Mouse (Mus musculus) stomach, postnatal 0 days (tissue): ENCODE results near the gene Ctrb1. TPM values are rescaled to one million over a fixed set of nuclear protein-coding genes. Genes with fewer than 3 reads are reported as not detected.

Experiments used
- ATAC-seq: fragments of 200-750 bp; cut with Nextera tagmentation; 2 replicates; pipeline ENCODE4 v1.8.0; 2017; ENCODE audit not compliant: low FRiP score, low TSS enrichment
- DNase-seq: peaks from one replicate; pipeline ENCODE4 v3.0.0-alpha.2; 2016; ENCODE audit warnings: low spot score
- H3K27ac ChIP-seq: fragments of 300-500 bp; sonication (generic); replicated peaks from 2 replicates; pipeline ENCODE4 v1.5.1; 2014; ENCODE audit warnings: mild to moderate bottlenecking, control low read depth
- H3K27me3 ChIP-seq: fragments of 300-500 bp; sonication (generic); 2 replicates; pipeline ENCODE4 v1.6.1; 2014; ENCODE audit warnings: low read length; ENCODE audit not compliant: control insufficient read depth, insufficient read depth
- H3K36me3 ChIP-seq: fragments of 300-500 bp; sonication (generic); 2 replicates; pipeline ENCODE4 v1.6.1; 2014; ENCODE audit warnings: low read length, mixed read lengths; ENCODE audit not compliant: control insufficient read depth, insufficient read depth
- H3K4me1 ChIP-seq: fragments of 300-500 bp; sonication (generic); replicated peaks from 2 replicates; pipeline ENCODE4 v1.6.1; 2014; ENCODE audit warnings: antibody characterized with exemption; ENCODE audit not compliant: control insufficient read depth, insufficient read depth
- H3K4me2 ChIP-seq: fragments of 300-500 bp; sonication (generic); replicated peaks from 2 replicates; pipeline ENCODE4 v1.6.1; 2014; ENCODE audit warnings: low read depth, mild to moderate bottlenecking, control low read depth, moderate library complexity
- H3K4me3 ChIP-seq: fragments of 300-500 bp; sonication (generic); 2 replicates; pipeline ENCODE4 v1.5.1; 2014; ENCODE audit warnings: low read depth, low read length, control low read depth
- H3K9ac ChIP-seq: fragments of 300-500 bp; sonication (generic); 2 replicates; pipeline ENCODE4 v1.6.1; 2014; ENCODE audit warnings: mild to moderate bottlenecking, low read length, control low read depth, mixed read lengths
- H3K9me3 ChIP-seq: fragments of 300-500 bp; sonication (generic); 2 replicates; pipeline ENCODE4 v1.6.1; 2016; ENCODE audit warnings: low read length; ENCODE audit not compliant: control insufficient read depth
- CTCF ChIP-seq: IDR thresholded peaks from 2 replicates; pipeline ENCODE4 v1.5.1; 2016; ENCODE audit warnings: antibody characterized with exemption, low read depth, mild to moderate bottlenecking, moderate library complexity
- EP300 ChIP-seq: optimal IDR thresholded peaks from 2 replicates; pipeline ENCODE3; 2016; ENCODE audit warnings: antibody characterized with exemption
- WGBS: fragments of 180-500 bp; shearing (Covaris S2); extraction: QIAGEN DNeasy Blood & Tissue Kit; methylation state at CpG from one replicate; pipeline ENCODE4 v1.1.7; 2014; 5-methylcytosine and 5-hydroxymethylcytosine counted together
- polyA plus RNA-seq: library from polyadenylated mRNA; unstranded; fragments of >200 nt; fragmentation: Nextera tagmentation; extraction: Ambion mirVana; gene quantifications from 2 replicates; pipeline ENCODE4 v1.2.1, GENCODE M21; 2015

Ctrb1 gene
- polyA plus RNA-seq, 1 experiment from 2014 or later, result 24.1 TPM

- H3K4me3 ChIP-seq, result peak overlapping the region; percentile 75
- peak overlapping the region; percentile 79 for H3K4me2 ChIP-seq
- TF ChIP-seq CTCF (0 out of 2 replicates have a peak, but pooled peaks have one; percentile 19), EP300 (no peak)
- under 1% methylated on average over 39 of the region's 39 CpGs for whole genome bisulfite sequencing
- no peaks in the 10 kb centered on the region for H3K36me3 ChIP-seq
- ATAC-seq (peak; percentile 79), DNase-seq (peak; percentile 87)
- peak overlapping the region; percentile 97 for H3K27ac ChIP-seq
- H3K9ac ChIP-seq, result peak overlapping the region; percentile 91
- H3K4me1 ChIP-seq, result peaks cover 35% of the 10 kb centered on the region
- no peaks in the 10 kb centered on the region for H3K27me3 ChIP-seq
- H3K9me3 ChIP-seq, result no peaks in the 10 kb centered on the region
These were observed 40.6 kb upstream of the Ctrb1 start for GRCm38 (mm10) chr8:111731231-111731977.

GRCm38 (mm10) chr8:111729233-111730170 lies 38.7 kb upstream of the Ctrb1 start:
- peaks cover 40% of the 10 kb centered on the region for H3K4me1 ChIP-seq
- peak; percentile 13 for DNase-seq
- peak overlapping the region; percentile 79 for H3K4me2 ChIP-seq
- H3K27me3 ChIP-seq, result no peaks in the 10 kb centered on the region
- H3K27ac ChIP-seq, result peak overlapping the region; percentile 20; the same call in 1 of the 2 replicates
- no peak overlapping the region for H3K4me3 ChIP-seq
- no peaks in the 10 kb centered on the region for H3K36me3 ChIP-seq
- no peaks in the 10 kb centered on the region for H3K9me3 ChIP-seq
- TF ChIP-seq CTCF, result no peak
- no peak for TF ChIP-seq EP300
- H3K9ac ChIP-seq, result no peak overlapping the region
- ATAC-seq, result no peak
- 46% methylated on average over 7 of the region's 7 CpGs for WGBS

GRCm38 (mm10) chr8:111728481-111728880 lies 37.7 kb upstream of the Ctrb1 start:
- DNase-seq (no peak), ATAC-seq (no peak)
- 71% methylated on average over 5 of the region's 5 CpGs for WGBS
- H3K27ac ChIP-seq, result 0 out of 2 replicates have a peak overlapping the region, but pooled peaks have one; percentile 2
- no peaks in the 10 kb centered on the region for H3K27me3 ChIP-seq
- no peaks in the 10 kb centered on the region for H3K9me3 ChIP-seq
- peaks cover 36% of the 10 kb centered on the region for H3K4me1 ChIP-seq
- no peak overlapping the region for H3K4me2 ChIP-seq
- no peak overlapping the region for H3K9ac ChIP-seq
- no peak for TF ChIP-seq CTCF
- TF ChIP-seq EP300, result no peak
- H3K36me3 ChIP-seq, result no peaks in the 10 kb centered on the region
- H3K4me3 ChIP-seq, result no peak overlapping the region

GRCm38 (mm10) chr8:111727553-111727952 lies 36.7 kb upstream of the Ctrb1 start:
- H3K4me1 ChIP-seq, result peaks cover 30% of the 10 kb centered on the region
- WGBS, result 63% methylated on average over 4 of the region's 4 CpGs
- no peak for DNase-seq

GRCm38 (mm10) chr8:111726102-111726900 lies 35.5 kb upstream of the Ctrb1 start:
- no peak for TF ChIP-seq CTCF
- TF ChIP-seq EP300, result no peak
- H3K27ac ChIP-seq, result peak overlapping the region; percentile 89
- H3K27me3 ChIP-seq, result no peaks in the 10 kb centered on the region
- peaks cover 30% of the 10 kb centered on the region for H3K4me1 ChIP-seq
- H3K4me2 ChIP-seq, result peak overlapping the region; percentile 3; the same call in 1 of the 2 replicates
- no peak overlapping the region for H3K4me3 ChIP-seq
- H3K9me3 ChIP-seq, result no peaks in the 10 kb centered on the region
- DNase-seq (peak; percentile 79), ATAC-seq (peak; percentile 85)
- 39% methylated on average over 7 of the region's 7 CpGs for WGBS
- peak overlapping the region; percentile 35; the same call in 1 of the 2 replicates for H3K9ac ChIP-seq
- H3K36me3 ChIP-seq, result no peaks in the 10 kb centered on the region

More at GRCm38 (mm10) chr8:111727553-111727952, 36.7 kb upstream of the Ctrb1 start:
- peak overlapping the region; percentile 89; the same call in 1 of the 2 replicates for H3K27ac ChIP-seq
- no peaks in the 10 kb centered on the region for H3K36me3 ChIP-seq
- H3K9ac ChIP-seq, result no peak overlapping the region
- no peak for ATAC-seq
- no peak for TF ChIP-seq CTCF
- TF ChIP-seq EP300, result no peak
- H3K9me3 ChIP-seq, result no peaks in the 10 kb centered on the region
- H3K27me3 ChIP-seq, result no peaks in the 10 kb centered on the region
- no peak overlapping the region for H3K4me3 ChIP-seq
- H3K4me2 ChIP-seq, result no peak overlapping the region
